Mouse (Mus musculus): ENCODE results near the gene 2210407C18Rik. TPM values are rescaled to one million over a fixed set of nuclear protein-coding genes. Genes with fewer than 3 reads are reported as not detected.

2210407C18Rik gene
- polyA plus RNA-seq, 1 experiment = not detected

DNA sequence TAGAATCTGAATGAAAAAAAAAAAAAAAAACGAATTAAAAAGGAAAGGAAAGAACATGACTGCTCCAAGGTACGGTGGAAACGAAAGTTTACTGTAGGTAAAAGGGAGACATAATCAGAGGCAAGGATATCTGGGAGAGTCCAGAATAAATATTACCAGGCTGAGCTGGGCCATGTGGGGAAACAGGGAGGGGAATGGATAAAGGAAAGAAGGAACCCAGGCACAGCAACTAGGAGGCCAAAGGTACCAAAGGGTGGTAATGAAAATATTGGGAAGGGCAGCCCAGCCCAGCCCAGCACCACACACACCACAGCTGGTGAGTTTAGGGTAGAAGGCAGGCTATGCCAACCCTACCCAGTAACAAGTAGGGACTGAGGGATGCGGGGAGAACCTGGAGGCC, 19.0 kb upstream of the 2210407C18Rik start:
- H3K27ac ChIP-seq (ENCODE audit: insufficient read depth, low read depth, low read length) = no peak overlapping the region
- no peak overlapping the region for H3K4me3 ChIP-seq (ENCODE audit: insufficient read depth, low read length)
- H3K4me1 ChIP-seq (ENCODE audit: control insufficient read depth, insufficient read depth, low read length) = no peaks in the 10 kb centered on the region
- TF ChIP-seq CTCF (IDR thresholded peaks at IDR 0.05; ENCODE audit: low read depth, low read length) (no peak), POLR2A (IDR thresholded peaks at IDR 0.05; ENCODE audit: borderline replicate concordance, low read depth, low read length) (no peak)

DNA sequence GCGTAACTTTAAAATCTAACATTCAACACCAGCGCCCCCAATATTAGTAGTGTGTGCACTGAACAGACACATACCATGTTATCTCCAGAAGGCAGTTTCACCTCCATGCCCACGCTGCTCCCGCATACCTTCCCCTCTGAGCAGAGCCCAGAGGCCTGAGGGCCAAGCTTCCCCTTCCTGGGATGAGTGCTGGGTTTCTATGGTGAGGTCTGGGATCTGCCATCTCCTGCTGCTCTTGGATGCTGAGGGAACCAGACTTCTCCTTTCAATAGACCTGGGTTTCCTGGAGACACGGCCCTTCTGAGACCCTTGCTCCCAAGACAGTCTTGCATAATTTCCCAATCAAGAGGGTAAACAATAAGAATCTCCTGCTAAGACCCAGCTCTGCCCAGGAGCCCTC, 14.5 kb upstream of the 2210407C18Rik start, which contains the start of gene Olfr323:
Gene Olfr323 (minus strand): TSS at position 101 of the 400 bp plus-strand sequence.
- Histone ChIP-seq H3K27ac (ENCODE audit: insufficient read depth, low read depth, low read length) (no peak within 1 kb of the TSS), H3K4me3 (ENCODE audit: insufficient read depth, low read length) (no peak within 1 kb of the TSS)
- TF ChIP-seq POLR2A (IDR thresholded peaks at IDR 0.05; ENCODE audit: borderline replicate concordance, low read depth, low read length) (no peak), CTCF (IDR thresholded peaks at IDR 0.05; ENCODE audit: low read depth, low read length) (no peak)

DNA sequence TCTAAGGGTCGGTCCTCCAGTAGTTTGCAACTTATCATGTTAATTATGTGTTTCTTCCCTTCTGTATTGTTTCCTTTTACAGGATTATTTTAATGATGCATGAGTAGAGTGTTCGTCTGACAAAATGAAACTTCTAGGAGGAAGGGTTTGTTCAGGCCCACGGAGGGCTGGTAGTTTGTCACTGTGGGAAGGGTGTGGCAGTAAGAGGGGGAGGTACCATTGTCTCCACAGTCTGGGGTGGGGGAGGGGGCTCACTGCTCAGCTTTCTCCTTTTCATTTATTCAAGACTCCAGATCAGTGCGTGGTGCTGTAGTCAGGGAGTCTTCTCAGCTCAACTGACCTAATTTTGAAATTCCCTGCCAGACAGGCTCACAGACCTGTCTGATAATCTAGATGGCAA, 10.3 kb upstream of the 2210407C18Rik start:
- no peak for TF ChIP-seq CTCF (IDR thresholded peaks at IDR 0.05; ENCODE audit: low read depth, low read length)
- no peak for TF ChIP-seq POLR2A (IDR thresholded peaks at IDR 0.05; ENCODE audit: borderline replicate concordance, low read depth, low read length)
- Histone ChIP-seq H3K4me1 (ENCODE audit: control insufficient read depth, insufficient read depth, low read length) (no peaks in the 10 kb centered on the region), H3K27ac (ENCODE audit: insufficient read depth, low read depth, low read length) (no peak overlapping the region), H3K4me3 (ENCODE audit: insufficient read depth, low read length) (no peak overlapping the region)

More for the DNA sequence above, 14.5 kb upstream of the 2210407C18Rik start, which contains the start of gene Olfr323:
- H3K4me1 ChIP-seq (ENCODE audit: control insufficient read depth, insufficient read depth, low read length) = no peaks in the 10 kb centered on the region

DNA sequence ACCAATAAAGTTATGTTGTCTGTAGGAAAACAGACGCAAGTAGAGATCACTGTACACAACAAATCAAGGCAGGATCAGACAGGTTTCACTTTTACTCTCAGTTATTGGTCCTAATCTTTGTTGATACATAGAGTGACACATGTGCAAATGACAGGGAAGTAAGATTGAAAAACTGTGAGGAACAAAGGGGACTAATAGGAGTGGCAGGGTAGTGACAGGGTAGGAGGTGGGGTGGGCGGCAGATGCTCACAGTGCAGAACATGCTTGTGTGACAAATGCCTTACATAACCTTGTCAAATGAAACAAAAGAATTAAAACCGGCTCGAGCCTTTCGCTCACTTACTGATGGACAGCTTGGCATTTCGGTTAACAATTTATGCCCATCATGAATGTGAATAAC, 2.9 kb upstream of the 2210407C18Rik start:
- no peaks in the 10 kb centered on the region for H3K4me1 ChIP-seq (ENCODE audit: control insufficient read depth, insufficient read depth, low read length)
- no peak overlapping the region for H3K4me3 ChIP-seq (ENCODE audit: insufficient read depth, low read length)
- H3K27ac ChIP-seq (ENCODE audit: insufficient read depth, low read depth, low read length) = no peak overlapping the region
- TF ChIP-seq POLR2A (IDR thresholded peaks at IDR 0.05; ENCODE audit: borderline replicate concordance, low read depth, low read length) (no peak), CTCF (IDR thresholded peaks at IDR 0.05; ENCODE audit: low read depth, low read length) (no peak)

DNA sequence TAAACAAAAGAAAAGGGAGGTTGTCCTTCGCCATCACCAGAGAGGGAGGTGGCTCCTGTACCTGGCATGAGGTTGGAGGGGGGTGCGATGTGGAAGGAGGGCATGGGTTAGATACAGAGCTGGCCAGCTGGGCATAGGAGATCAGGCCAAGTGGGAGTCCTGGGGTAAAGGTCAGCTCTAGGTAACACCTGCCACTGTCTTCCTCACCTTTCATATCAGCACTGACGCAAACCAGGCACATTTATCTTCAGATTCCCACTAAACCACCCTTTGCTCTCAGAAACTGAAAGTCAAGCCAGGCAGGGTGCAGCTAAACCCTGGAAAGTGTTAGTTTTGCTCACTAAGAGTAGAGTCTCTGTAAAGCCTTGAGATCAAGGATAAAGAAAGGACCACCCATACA, 2.5 kb upstream of the 2210407C18Rik start:
- TF ChIP-seq CTCF (IDR thresholded peaks at IDR 0.05; ENCODE audit: low read depth, low read length) = no peak
- no peak for TF ChIP-seq POLR2A (IDR thresholded peaks at IDR 0.05; ENCODE audit: borderline replicate concordance, low read depth, low read length)
- Histone ChIP-seq H3K4me1 (ENCODE audit: control insufficient read depth, insufficient read depth, low read length) (no peaks in the 10 kb centered on the region), H3K27ac (ENCODE audit: insufficient read depth, low read depth, low read length) (no peak overlapping the region), H3K4me3 (ENCODE audit: insufficient read depth, low read length) (no peak overlapping the region)

DNA sequence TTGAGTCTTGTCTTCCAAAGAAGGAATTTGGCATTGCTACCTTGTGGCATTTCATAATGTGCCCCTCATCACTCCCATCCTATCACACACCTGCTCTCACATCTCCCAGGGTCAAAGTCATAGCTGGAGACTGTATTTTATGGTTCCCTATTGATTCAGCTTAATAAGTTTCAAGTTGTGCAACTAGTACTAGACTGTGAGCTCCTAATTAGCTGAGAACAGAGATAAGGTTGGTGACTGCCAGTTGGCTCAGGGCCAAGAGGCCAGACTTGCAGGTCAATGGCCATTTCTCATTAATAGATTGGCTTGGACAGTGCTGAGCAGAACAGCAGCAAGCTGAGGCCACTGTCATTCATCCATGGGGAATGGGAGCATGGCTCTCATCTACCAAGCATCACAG, 1.3 kb downstream of the 2210407C18Rik start:
- Histone ChIP-seq H3K27ac (ENCODE audit: insufficient read depth, low read depth, low read length) (no peak overlapping the region), H3K4me1 (ENCODE audit: control insufficient read depth, insufficient read depth, low read length) (no peaks in the 10 kb centered on the region), H3K4me3 (ENCODE audit: insufficient read depth, low read length) (no peak overlapping the region)
- TF ChIP-seq CTCF (IDR thresholded peaks at IDR 0.05; ENCODE audit: low read depth, low read length) (no peak), POLR2A (IDR thresholded peaks at IDR 0.05; ENCODE audit: borderline replicate concordance, low read depth, low read length) (no peak)

DNA sequence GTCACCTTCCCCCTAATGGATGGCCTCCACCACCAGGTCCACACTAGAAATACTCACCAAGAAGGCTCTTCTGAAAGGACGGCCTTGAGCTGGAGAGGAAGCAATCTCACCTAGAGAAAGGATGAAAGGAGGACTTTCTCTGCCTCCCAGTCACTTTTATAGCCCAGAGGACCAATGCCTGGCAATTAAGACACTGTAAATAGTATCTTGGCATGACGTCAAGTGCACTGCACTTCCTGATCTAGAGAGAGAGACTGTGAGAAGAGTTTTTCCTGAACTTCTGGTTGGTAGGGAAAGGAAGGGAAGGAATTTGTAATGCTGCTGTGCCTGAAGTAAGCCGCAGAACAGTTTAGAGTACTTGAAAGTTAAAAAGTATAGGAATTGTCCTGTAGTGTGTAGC, 2.5 kb downstream of the 2210407C18Rik start:
- no peak overlapping the region for H3K4me3 ChIP-seq (ENCODE audit: insufficient read depth, low read length)
- no peak for TF ChIP-seq CTCF (IDR thresholded peaks at IDR 0.05; ENCODE audit: low read depth, low read length)
- no peak for TF ChIP-seq POLR2A (IDR thresholded peaks at IDR 0.05; ENCODE audit: borderline replicate concordance, low read depth, low read length)
- H3K4me1 ChIP-seq (ENCODE audit: control insufficient read depth, insufficient read depth, low read length) = no peaks in the 10 kb centered on the region
- H3K27ac ChIP-seq (ENCODE audit: insufficient read depth, low read depth, low read length) = no peak overlapping the region

DNA sequence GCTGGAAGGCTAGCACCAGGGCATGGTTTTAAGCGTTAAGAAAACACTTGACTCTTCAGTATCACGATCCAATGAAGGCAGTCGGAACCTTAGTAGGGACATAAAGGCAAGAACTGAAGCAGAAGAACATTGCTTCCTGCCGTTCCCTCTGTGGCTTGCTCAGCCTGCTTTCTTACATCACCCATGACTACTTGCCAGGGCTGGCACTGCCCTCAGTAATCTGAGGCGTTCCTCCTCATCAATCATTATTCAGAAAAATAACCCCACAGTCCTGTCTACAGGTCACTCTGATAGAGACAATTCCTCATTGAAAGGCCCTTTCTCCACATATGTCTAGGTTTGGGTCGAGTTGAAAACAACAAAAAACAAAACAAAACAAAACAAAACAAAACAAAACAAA, 8.8 kb downstream of the 2210407C18Rik start:
- no peaks in the 10 kb centered on the region for H3K4me1 ChIP-seq (ENCODE audit: control insufficient read depth, insufficient read depth, low read length)
- no peak overlapping the region for H3K4me3 ChIP-seq (ENCODE audit: insufficient read depth, low read length)
- TF ChIP-seq POLR2A (IDR thresholded peaks at IDR 0.05; ENCODE audit: borderline replicate concordance, low read depth, low read length) (no peak), CTCF (IDR thresholded peaks at IDR 0.05; ENCODE audit: low read depth, low read length) (no peak)
- H3K27ac ChIP-seq (ENCODE audit: insufficient read depth, low read depth, low read length) = no peak overlapping the region

DNA sequence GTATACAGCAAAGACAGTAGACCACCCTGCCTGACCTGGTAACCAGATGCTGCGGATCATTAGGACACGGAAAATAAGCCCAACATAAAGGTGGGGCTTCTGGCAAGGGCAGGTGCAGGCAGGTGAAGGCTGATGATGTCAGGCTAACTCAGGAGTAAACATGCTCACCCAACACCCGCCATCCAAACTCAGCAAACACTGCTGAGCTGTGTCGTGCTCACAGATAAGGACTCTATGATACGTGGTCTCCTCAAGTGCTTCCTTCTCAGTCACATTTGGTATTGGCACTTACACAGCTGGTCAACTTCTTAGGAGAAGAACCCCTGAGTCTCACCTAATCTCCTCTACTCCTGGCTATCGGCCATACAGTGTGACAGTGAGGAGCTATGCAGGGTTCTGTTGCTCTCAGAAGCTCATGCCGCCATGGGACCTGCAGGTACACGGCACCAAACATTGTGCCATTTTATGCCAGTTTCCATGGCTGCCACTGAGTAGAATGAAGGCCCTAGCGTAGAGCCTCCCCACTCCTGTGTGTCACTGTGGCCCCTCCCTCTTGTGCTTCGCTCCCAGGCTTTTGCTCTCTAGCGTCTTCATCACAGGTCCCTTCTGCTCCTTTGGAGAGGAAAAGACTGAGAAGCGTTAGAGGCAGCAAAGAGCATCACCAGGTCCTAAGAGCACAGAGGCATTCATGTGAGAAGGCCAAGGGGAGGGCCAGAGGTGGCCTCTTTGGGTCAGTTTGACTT, 9.5 kb downstream of the 2210407C18Rik start:
- TF ChIP-seq POLR2A (IDR thresholded peaks at IDR 0.05; ENCODE audit: borderline replicate concordance, low read depth, low read length) (no peak), CTCF (IDR thresholded peaks at IDR 0.05; ENCODE audit: low read depth, low read length) (no peak)
- H3K4me1 ChIP-seq (ENCODE audit: control insufficient read depth, insufficient read depth, low read length) = no peaks in the 10 kb centered on the region
- H3K27ac ChIP-seq (ENCODE audit: insufficient read depth, low read depth, low read length) = no peak overlapping the region
- no peak overlapping the region for H3K4me3 ChIP-seq (ENCODE audit: insufficient read depth, low read length)

DNA sequence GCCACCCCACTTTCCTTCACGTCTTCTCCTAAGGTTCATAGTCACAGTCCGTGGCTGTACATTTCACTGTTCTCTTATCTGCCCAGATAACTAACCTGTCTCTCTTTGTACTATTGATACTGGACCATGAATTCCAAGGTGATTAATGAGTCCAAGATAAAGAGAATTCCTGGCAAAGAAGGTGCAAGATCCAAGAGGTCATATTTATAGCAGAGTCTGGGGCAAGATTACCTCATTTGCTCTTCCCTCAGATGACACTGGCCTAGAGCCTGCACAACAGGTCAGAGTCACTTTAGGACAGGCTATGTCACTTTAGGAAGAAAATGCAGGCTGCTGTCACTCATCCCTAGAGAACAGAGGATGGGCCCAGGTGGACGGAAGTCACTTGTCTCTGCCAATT, 10.6 kb downstream of the 2210407C18Rik start:
- no peak overlapping the region for H3K27ac ChIP-seq (ENCODE audit: insufficient read depth, low read depth, low read length)
- TF ChIP-seq CTCF (IDR thresholded peaks at IDR 0.05; ENCODE audit: low read depth, low read length) (no peak), POLR2A (IDR thresholded peaks at IDR 0.05; ENCODE audit: borderline replicate concordance, low read depth, low read length) (no peak)
- H3K4me1 ChIP-seq (ENCODE audit: control insufficient read depth, insufficient read depth, low read length) = no peaks in the 10 kb centered on the region
- H3K4me3 ChIP-seq (ENCODE audit: insufficient read depth, low read length) = no peak overlapping the region

All from bone marrow macrophage, adult 2 months (primary cell).